Mouse (Mus musculus): ENCODE data around the gene Trpv4. TPM values are rescaled to one million over a fixed set of nuclear protein-coding genes. Genes with fewer than 3 reads are reported as not detected.

Gene Trpv4
- polyA plus RNA-seq, 1 experiment = 4.2 TPM

GRCm38 (mm10) chr5:114685986-114686385 lies 27.8 kb upstream of the Trpv4 start:
- H3K36me3 ChIP-seq (ENCODE audit: control insufficient read depth, insufficient read depth, low read length) = no peaks in the 10 kb centered on the region
- no peak for TF ChIP-seq CTCF (IDR thresholded peaks at IDR 0.05; ENCODE audit: extremely low read depth, insufficient read depth, insufficient read length, insufficient replicate concordance)
- no peak for TF ChIP-seq POLR2A (IDR thresholded peaks at IDR 0.05; ENCODE audit: low read depth, low read length)
- 85% methylated on average over 5 of the region's 5 CpGs for WGBS
- H3K27me3 ChIP-seq (ENCODE audit: control insufficient read depth, insufficient read depth, low read length) = no peaks in the 10 kb centered on the region
- no peak for DNase-seq (ENCODE audit: low read depth in 1 of 2, low spot score in 2 of 2)
- H3K4me1 ChIP-seq (ENCODE audit: control insufficient read depth, insufficient read depth, insufficient read length) = peaks cover 35% of the 10 kb centered on the region; the same call in 1 of the 2 replicates
- H3K4me3 ChIP-seq (ENCODE audit: extremely low read depth, insufficient read depth, insufficient read length) = no peak overlapping the region
- no peak overlapping the region for H3K27ac ChIP-seq (ENCODE audit: insufficient read depth, low read length)

- DNase-seq (ENCODE audit: low read depth in 1 of 2, low spot score in 2 of 2) = no peak
- no peak for TF ChIP-seq CTCF (IDR thresholded peaks at IDR 0.05; ENCODE audit: extremely low read depth, insufficient read depth, insufficient read length, insufficient replicate concordance)
- Histone ChIP-seq H3K36me3 (ENCODE audit: control insufficient read depth, insufficient read depth, low read length) (peaks cover 4% of the 10 kb centered on the region), H3K27me3 (ENCODE audit: control insufficient read depth, insufficient read depth, low read length) (no peaks in the 10 kb centered on the region), H3K4me1 (ENCODE audit: control insufficient read depth, insufficient read depth, insufficient read length) (peaks cover 35% of the 10 kb centered on the region; the same call in 1 of the 2 replicates), H3K4me3 (ENCODE audit: extremely low read depth, insufficient read depth, insufficient read length) (no peak overlapping the region), H3K27ac (ENCODE audit: insufficient read depth, low read length) (peak overlapping the region; percentile 46)
- WGBS = 30% methylated on average over 8 of the region's 8 CpGs
Observed at GRCm38 (mm10) chr5:114681717-114682116, 23.5 kb upstream of the Trpv4 start.

GRCm38 (mm10) chr5:114680676-114681285 lies 22.6 kb upstream of the Trpv4 start:
- peaks cover 13% of the 10 kb centered on the region for H3K36me3 ChIP-seq (ENCODE audit: control insufficient read depth, insufficient read depth, low read length)
- H3K4me1 ChIP-seq (ENCODE audit: control insufficient read depth, insufficient read depth, insufficient read length) = peaks cover 35% of the 10 kb centered on the region; the same call in 1 of the 2 replicates
- DNase-seq (ENCODE audit: low read depth in 1 of 2, low spot score in 2 of 2) = no peak
- peak overlapping the region; percentile 35; the same call in 1 of the 2 replicates for H3K4me3 ChIP-seq (ENCODE audit: extremely low read depth, insufficient read depth, insufficient read length)
- H3K27ac ChIP-seq (ENCODE audit: insufficient read depth, low read length) = peak overlapping the region; percentile 82
- 21% methylated on average over 19 of the region's 19 CpGs for WGBS
- no peaks in the 10 kb centered on the region for H3K27me3 ChIP-seq (ENCODE audit: control insufficient read depth, insufficient read depth, low read length)
- TF ChIP-seq CTCF (IDR thresholded peaks at IDR 0.05; ENCODE audit: extremely low read depth, insufficient read depth, insufficient read length, insufficient replicate concordance) (no peak), POLR2A (IDR thresholded peaks at IDR 0.05; ENCODE audit: low read depth, low read length) (no peak)

GRCm38 (mm10) chr5:114679841-114680591 lies 21.8 kb upstream of the Trpv4 start:
- TF ChIP-seq POLR2A (IDR thresholded peaks at IDR 0.05; ENCODE audit: low read depth, low read length) (no peak), CTCF (IDR thresholded peaks at IDR 0.05; ENCODE audit: extremely low read depth, insufficient read depth, insufficient read length, insufficient replicate concordance) (no peak)
- DNase-seq (ENCODE audit: low read depth in 1 of 2, low spot score in 2 of 2) = no peak
- H3K4me1 ChIP-seq (ENCODE audit: control insufficient read depth, insufficient read depth, insufficient read length) = peaks cover 29% of the 10 kb centered on the region; the same call in 1 of the 2 replicates
- H3K4me3 ChIP-seq (ENCODE audit: extremely low read depth, insufficient read depth, insufficient read length) = no peak overlapping the region
- peaks cover 19% of the 10 kb centered on the region for H3K36me3 ChIP-seq (ENCODE audit: control insufficient read depth, insufficient read depth, low read length)
- 46% methylated on average over 17 of the region's 17 CpGs for WGBS
- H3K27me3 ChIP-seq (ENCODE audit: control insufficient read depth, insufficient read depth, low read length) = no peaks in the 10 kb centered on the region
- H3K27ac ChIP-seq (ENCODE audit: insufficient read depth, low read length) = peak overlapping the region; percentile 82

GRCm38 (mm10) chr5:114674594-114674993 lies 16.4 kb upstream of the Trpv4 start:
- no peak for TF ChIP-seq CTCF (IDR thresholded peaks at IDR 0.05; ENCODE audit: extremely low read depth, insufficient read depth, insufficient read length, insufficient replicate concordance)
- no peak for TF ChIP-seq POLR2A (IDR thresholded peaks at IDR 0.05; ENCODE audit: low read depth, low read length)
- 91% methylated on average over 8 of the region's 8 CpGs for WGBS
- Histone ChIP-seq H3K27ac (ENCODE audit: insufficient read depth, low read length) (no peak overlapping the region), H3K4me3 (ENCODE audit: extremely low read depth, insufficient read depth, insufficient read length) (no peak overlapping the region), H3K36me3 (ENCODE audit: control insufficient read depth, insufficient read depth, low read length) (peaks cover 43% of the 10 kb centered on the region), H3K4me1 (ENCODE audit: control insufficient read depth, insufficient read depth, insufficient read length) (no peaks in the 10 kb centered on the region), H3K27me3 (ENCODE audit: control insufficient read depth, insufficient read depth, low read length) (no peaks in the 10 kb centered on the region)
- no peak for DNase-seq (ENCODE audit: low read depth in 1 of 2, low spot score in 2 of 2)

GRCm38 (mm10) chr5:114673114-114673513 lies 14.9 kb upstream of the Trpv4 start:
- Histone ChIP-seq H3K36me3 (ENCODE audit: control insufficient read depth, insufficient read depth, low read length) (peaks cover 46% of the 10 kb centered on the region), H3K4me1 (ENCODE audit: control insufficient read depth, insufficient read depth, insufficient read length) (no peaks in the 10 kb centered on the region), H3K27ac (ENCODE audit: insufficient read depth, low read length) (no peak overlapping the region), H3K27me3 (ENCODE audit: control insufficient read depth, insufficient read depth, low read length) (no peaks in the 10 kb centered on the region), H3K4me3 (ENCODE audit: extremely low read depth, insufficient read depth, insufficient read length) (no peak overlapping the region)
- 0 out of 2 replicates have a peak, but pooled peaks have one; percentile 0 for TF ChIP-seq CTCF (IDR thresholded peaks at IDR 0.05; ENCODE audit: extremely low read depth, insufficient read depth, insufficient read length, insufficient replicate concordance)
- no peak for TF ChIP-seq POLR2A (IDR thresholded peaks at IDR 0.05; ENCODE audit: low read depth, low read length)
- no peak for DNase-seq (ENCODE audit: low read depth in 1 of 2, low spot score in 2 of 2)
- WGBS = 94% methylated on average over 13 of the region's 13 CpGs

GRCm38 (mm10) chr5:114669014-114669413 lies 10.8 kb upstream of the Trpv4 start:
- no peaks in the 10 kb centered on the region for H3K4me1 ChIP-seq (ENCODE audit: control insufficient read depth, insufficient read depth, insufficient read length)
- 87% methylated on average over 5 of the region's 5 CpGs for WGBS
- H3K27me3 ChIP-seq (ENCODE audit: control insufficient read depth, insufficient read depth, low read length) = no peaks in the 10 kb centered on the region
- DNase-seq (ENCODE audit: low read depth in 1 of 2, low spot score in 2 of 2) = no peak
- TF ChIP-seq POLR2A (IDR thresholded peaks at IDR 0.05; ENCODE audit: low read depth, low read length) (no peak), CTCF (IDR thresholded peaks at IDR 0.05; ENCODE audit: extremely low read depth, insufficient read depth, insufficient read length, insufficient replicate concordance) (no peak)
- H3K36me3 ChIP-seq (ENCODE audit: control insufficient read depth, insufficient read depth, low read length) = peaks cover 19% of the 10 kb centered on the region
- no peak overlapping the region for H3K4me3 ChIP-seq (ENCODE audit: extremely low read depth, insufficient read depth, insufficient read length)
- no peak overlapping the region for H3K27ac ChIP-seq (ENCODE audit: insufficient read depth, low read length)

All from spleen, adult 2 months (tissue).